Comparison of ENCODE assay signal across 8 mouse cellular contexts in genomic region chr14:37127652-37128051, GRCm38 (mm10). TPM values are rescaled to one million over a fixed set of nuclear protein-coding genes. Genes with fewer than 3 reads are reported as not detected.
DNase-seq lines count a peak whose midpoint lies in the region; ATAC-seq and TF ChIP-seq lines count a peak whose summit lies in the region.
"Had no signal": no experiment of that assay in that cellular context is flagged by ENCODE, and none has a peak within 500 bp of the region (broad histone marks: within the 10 kb centered on the region; RNA-seq: fewer than 3 reads in every experiment).

No protein-coding gene starts in this region.

- no peak overlapping the region for H3K9ac ChIP-seq in ES-E14 (ENCODE audit: insufficient read depth, low read depth, low read length, poor library complexity, severe bottlenecking)
- H3K9ac ChIP-seq in stomach, postnatal 0 days (ENCODE audit: low read length): no peak overlapping the region
- H3K9ac ChIP-seq: liver, embryonic 13.5 days had no signal

- no peaks in the 10 kb centered on the region for H3K4me1 ChIP-seq in kidney, adult 2 months (ENCODE audit: control insufficient read depth, insufficient read depth, low read length)
- H3K4me1 ChIP-seq in ES-E14 (ENCODE audit: control insufficient read depth in 2 of 2, insufficient read depth in 2 of 2, low read length in 2 of 2, poor library complexity in 1 of 2): no peaks in the 10 kb centered on the region
- no peaks in the 10 kb centered on the region for H3K4me1 ChIP-seq in stomach, postnatal 0 days (replicated peaks; ENCODE audit: control insufficient read depth, insufficient read depth)
- H3K4me1 ChIP-seq: liver, embryonic 13.5 days had no signal

- H3K27ac ChIP-seq in kidney, adult 2 months (ENCODE audit: insufficient read depth, low read depth, low read length): no peak overlapping the region
- H3K27ac ChIP-seq in ES-E14 (ENCODE audit: insufficient read depth, low read depth, low read length, poor library complexity, severe bottlenecking): no peak overlapping the region
- H3K27ac ChIP-seq in stomach, postnatal 0 days (replicated peaks): no peak overlapping the region
- H3K27ac ChIP-seq: liver, embryonic 13.5 days had no signal

- TF ChIP-seq CTCF in kidney, adult 2 months (conservative IDR thresholded peaks at IDR 0.05; ENCODE audit: insufficient read depth, insufficient read length, low read depth, low read length): 0 out of 2 replicates have a peak, but pooled peaks have one; percentile 23
- peak; percentile 79 for TF ChIP-seq CTCF in stomach, postnatal 0 days (IDR thresholded peaks at IDR 0.05; ENCODE audit: low read depth)

- in situ Hi-C loops in ES-E14 (cut with MboI; ENCODE audit: low sequenced_read_pairs in 2 of 2, unreplicated experiment in 2 of 2): no loop called here

- DNase-seq in kidney, adult 2 months: peak; percentile 58
- no peak for DNase-seq in kidney, adult 11 months
- DNase-seq in B cell, adult 2 months: peak; percentile 59 to 62
- DNase-seq in ES-E14 (ENCODE audit: low read depth, low spot score): peak; percentile 56
- peak; percentile 56 to 69 for DNase-seq in cerebellum, postnatal 14 days
- peak; percentile 22 to 59 for DNase-seq in layer of hippocampus, postnatal 14 days (ENCODE audit: low spot score in 2 of 2)
- DNase-seq in stomach, postnatal 0 days (ENCODE audit: low spot score): no peak
- DNase-seq: liver, embryonic 13.5 days had no signal

- H3K27me3 ChIP-seq in kidney, adult 2 months (replicated peaks; ENCODE audit: control insufficient read depth, insufficient read depth, low read length): no peaks in the 10 kb centered on the region
- H3K27me3 ChIP-seq in stomach, postnatal 0 days (ENCODE audit: control insufficient read depth, insufficient read depth, low read length): no peaks in the 10 kb centered on the region
- H3K27me3 ChIP-seq: liver, embryonic 13.5 days had no signal

- H3K36me3 ChIP-seq in kidney, adult 2 months (ENCODE audit: control insufficient read depth, insufficient read depth, low read length): peaks cover 19% of the 10 kb centered on the region; the same call in 1 of the 2 replicates
- H3K36me3 ChIP-seq in ES-E14 (ENCODE audit: control insufficient read depth, insufficient read depth, low read length, poor library complexity, severe bottlenecking): peaks cover 24% of the 10 kb centered on the region
- H3K36me3 ChIP-seq in stomach, postnatal 0 days (ENCODE audit: control insufficient read depth, insufficient read depth, low read length): peaks cover 16% of the 10 kb centered on the region; the same call in 1 of the 2 replicates

- WGBS in kidney, adult 2 months: 38% methylated on average over 4 of the region's 4 CpGs
- WGBS in stomach, postnatal 0 days: 39% methylated on average over 4 of the region's 4 CpGs

- TF ChIP-seq EP300 in stomach, postnatal 0 days (optimal IDR thresholded peaks at IDR 0.05): no peak

- no peak overlapping the region for H3K4me3 ChIP-seq in kidney, adult 2 months (ENCODE audit: insufficient read depth, low read depth, low read length)
- no peak overlapping the region for H3K4me3 ChIP-seq in ES-E14 (ENCODE audit: insufficient read depth in 1 of 2, low read depth in 1 of 2, low read length in 2 of 2, poor library complexity in 1 of 2, severe bottlenecking in 1 of 2)
- no peak overlapping the region for H3K4me3 ChIP-seq in stomach, postnatal 0 days (ENCODE audit: low read depth, low read length)
- H3K4me3 ChIP-seq: liver, embryonic 13.5 days had no signal

- H3K4me2 ChIP-seq in stomach, postnatal 0 days (replicated peaks; ENCODE audit: low read depth): no peak overlapping the region
- H3K4me2 ChIP-seq: liver, embryonic 13.5 days had no signal

- TF ChIP-seq POLR2A in kidney, adult 2 months (IDR thresholded peaks at IDR 0.05; ENCODE audit: low read depth, low read length): no peak

- no peak for ATAC-seq in stomach, postnatal 0 days (ENCODE audit: low FRiP score, low TSS enrichment)

- H3K9me3 ChIP-seq in ES-E14 (ENCODE audit: control insufficient read depth, insufficient read depth, low read depth, low read length): no peaks in the 10 kb centered on the region
- H3K9me3 ChIP-seq in stomach, postnatal 0 days (ENCODE audit: control insufficient read depth, low read length): no peaks in the 10 kb centered on the region
- H3K9me3 ChIP-seq: liver, embryonic 13.5 days had no signal

TF ChIP-seq in ES-E14, 5 proteins besides CTCF, POLR2A, EP300 and RAD21:
- TF ChIP-seq MAFK (IDR thresholded peaks at IDR 0.05; ENCODE audit: insufficient read depth, low read depth, low read length): no peak
- no peak for TF ChIP-seq HCFC1 (IDR thresholded peaks at IDR 0.05; ENCODE audit: borderline replicate concordance, insufficient read depth, low read length)
- no peak for TF ChIP-seq ZNF384 (IDR thresholded peaks at IDR 0.05; ENCODE audit: low read depth, low read length)
- no peak for TF ChIP-seq CHD2 (IDR thresholded peaks at IDR 0.05; ENCODE audit: low read depth, low read length)
- no peak for TF ChIP-seq ZC3H11A (IDR thresholded peaks at IDR 0.05; ENCODE audit: borderline replicate concordance, low read depth, low read length)
TF ChIP-seq in ES-E14: peak in this region for 0.

RNA-seq across cellular contexts. Expression of gene Ghitm, which starts 7.4 kb away (rescaled TPM):
- 322 and 327 TPM in 2 replicates for polyA plus RNA-seq in kidney, adult 2 months (2012; rRNA removed)
- total RNA-seq in ES-E14 (2012; rRNA removed): 75.1 and 82.8 TPM in 2 replicates
- 100 to 1,000 TPM; 315 to 326 TPM for total RNA-seq in layer of hippocampus, postnatal 14 days (2021)
- polyA plus RNA-seq in stomach, postnatal 0 days (2015; fragmentation: Nextera tagmentation; extraction: Ambion mirVana): 184 and 198 TPM in 2 replicates

RNA-seq across cellular contexts. Expression of gene 2610528A11Rik, which starts 13.8 kb away (rescaled TPM):
- polyA plus RNA-seq in kidney, adult 2 months (2012; rRNA removed): 0.38 and 0.72 TPM in 2 replicates
- not detected in 2 replicates for total RNA-seq in ES-E14 (2012; rRNA removed)
- under 1 TPM in 1 of 2 experiments, not detected in 1; 0.60 TPM for total RNA-seq in layer of hippocampus, postnatal 14 days (2021)
- polyA plus RNA-seq in stomach, postnatal 0 days (2015; fragmentation: Nextera tagmentation; extraction: Ambion mirVana): 22.0 and 22.2 TPM in 2 replicates

RNA-seq across cellular contexts. Expression of gene Cdhr1, which starts 29.5 kb away (rescaled TPM):
- 0.14 TPM in 1 of 2 replicates, not detected in the other for polyA plus RNA-seq in kidney, adult 2 months (2012; rRNA removed)
- total RNA-seq in ES-E14 (2012; rRNA removed): 0.94 and 1.6 TPM in 2 replicates
- total RNA-seq in layer of hippocampus, postnatal 14 days (2021): 10 to 100 TPM; 12.6 to 13.1 TPM
- 0.25 and 0.33 TPM in 2 replicates for polyA plus RNA-seq in stomach, postnatal 0 days (2015; fragmentation: Nextera tagmentation; extraction: Ambion mirVana)
- polyA plus RNA-seq: liver, embryonic 13.5 days had no signal

RNA-seq across cellular contexts. Expression of gene Lrit2, which starts 59.9 kb away (rescaled TPM):
- polyA plus RNA-seq in kidney, adult 2 months (2012; rRNA removed): 0.03 TPM in 2 replicates
- total RNA-seq in ES-E14 (2012; rRNA removed): not detected in 2 replicates
- not detected for total RNA-seq in layer of hippocampus, postnatal 14 days (2021)
- polyA plus RNA-seq in stomach, postnatal 0 days (2015; fragmentation: Nextera tagmentation; extraction: Ambion mirVana): not detected in 2 replicates
- polyA plus RNA-seq: liver, embryonic 13.5 days had no signal

Comparison
In these comparisons a context has a peak if more than half of its experiments do, and no peak if none do; other contexts are left out.
1. DNase-seq: peak in kidney, adult 2 months (single experiment), B cell, adult 2 months (2 of 2), ES-E14 (single experiment), cerebellum, postnatal 14 days (2 of 2) and layer of hippocampus, postnatal 14 days (2 of 2); none in kidney, adult 11 months (single experiment) and stomach, postnatal 0 days (single experiment).